Mouse (Mus musculus) CD4-positive, CD25-positive, alpha-beta regulatory T cell, adult 2 months (primary cell): ENCODE data around the gene H2-DMb1.

Experiments used
- DNase-seq: peaks from one replicate; pipeline ENCODE4 v3.0.0-alpha.2; 2012; ENCODE audit warnings: low read depth, low spot score

Gene H2-DMb1

DNA sequence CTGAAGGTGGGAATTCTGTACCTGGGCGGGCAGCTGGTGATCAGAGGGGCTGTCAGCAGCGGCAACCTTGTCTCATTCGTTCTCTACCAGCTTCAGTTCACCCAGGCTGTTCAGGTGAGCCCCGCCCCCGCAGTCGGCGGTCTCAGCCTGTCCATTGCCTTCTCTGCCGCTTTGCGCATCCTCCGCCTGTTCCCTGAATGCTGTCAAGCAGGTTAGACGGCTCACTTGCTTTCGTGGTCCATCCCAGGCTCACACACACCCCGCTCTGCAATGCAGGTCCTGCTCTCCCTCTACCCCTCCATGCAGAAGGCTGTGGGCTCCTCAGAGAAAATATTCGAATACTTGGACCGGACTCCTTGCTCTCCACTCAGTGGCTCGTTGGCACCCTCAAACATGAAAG is 40.0 kb downstream of the H2-DMb1 start:
- DNase-seq = no peak

- DNase-seq = no peak
These were observed 40.6 kb downstream of the H2-DMb1 start for GRCm38 (mm10) chr17:34193468-34193867.

DNA sequence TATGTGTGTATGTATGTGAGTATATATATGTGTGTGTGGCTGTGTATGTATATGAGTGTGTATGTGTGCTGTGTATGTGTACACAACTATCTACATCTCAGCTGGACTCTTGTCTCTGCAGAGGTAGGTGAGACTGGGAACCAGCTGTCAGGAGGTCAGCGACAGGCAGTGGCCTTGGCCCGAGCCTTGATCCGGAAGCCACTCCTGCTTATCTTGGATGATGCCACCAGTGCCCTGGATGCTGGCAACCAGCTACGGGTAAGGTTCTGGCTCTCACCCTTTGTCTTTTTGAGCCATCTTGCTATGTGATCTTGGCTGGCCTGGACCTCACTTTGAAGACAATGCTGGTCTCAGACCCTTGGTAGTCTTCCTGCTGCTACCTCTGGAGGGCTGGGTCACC is 41.9 kb downstream of the H2-DMb1 start:
- no peak for DNase-seq

- peak; percentile 83 for DNase-seq
These were observed 43.6 kb downstream of the H2-DMb1 start for GRCm38 (mm10) chr17:34196491-34196890.

DNA sequence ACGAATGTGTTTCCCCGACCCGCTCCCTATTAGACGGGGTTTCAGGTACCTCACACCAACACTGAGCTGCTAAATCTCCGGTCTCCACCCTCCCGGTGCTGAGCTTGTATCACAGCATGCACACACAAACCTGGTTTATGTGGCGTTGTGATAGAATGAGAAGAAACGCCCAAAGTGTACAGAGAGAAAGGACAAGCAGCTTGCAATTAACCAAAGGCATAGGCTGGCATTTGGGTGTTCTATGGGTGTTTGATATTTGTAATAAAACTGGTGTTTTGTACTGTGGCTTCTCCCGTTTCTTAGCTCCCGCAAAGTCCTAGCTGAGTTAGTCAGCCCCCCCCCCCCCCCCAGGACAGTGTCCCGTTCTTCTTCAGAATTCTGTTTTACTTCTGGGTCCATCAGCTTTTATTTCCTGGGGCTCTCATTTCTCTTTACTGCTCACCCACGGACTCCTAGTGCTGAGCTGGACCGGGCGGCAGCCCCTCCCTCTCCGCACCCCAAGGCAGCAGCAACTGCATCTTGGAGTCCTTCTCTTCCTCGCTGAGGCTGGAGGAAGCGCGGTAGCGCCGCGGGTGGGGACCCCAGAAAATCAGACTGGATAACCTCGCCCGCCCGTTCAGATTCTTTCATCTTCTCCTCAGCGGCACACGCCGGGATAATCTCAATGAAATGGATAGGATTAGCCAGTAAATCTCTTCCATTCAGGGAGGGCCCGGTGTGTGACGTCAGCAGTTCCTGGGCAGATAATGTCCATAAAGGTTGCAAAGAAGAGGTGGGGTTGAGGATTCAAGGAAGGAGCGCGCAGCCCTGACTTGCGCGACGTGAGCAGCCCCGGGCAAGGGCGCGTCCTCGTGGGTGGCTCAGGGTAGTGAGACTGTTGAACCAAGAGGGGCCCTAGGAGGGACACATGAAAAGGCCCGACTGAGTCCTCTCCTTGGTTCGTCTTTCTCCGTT is 44.3 kb downstream of the H2-DMb1 start, which contains the start of gene Psmb8:
Gene Psmb8 (plus strand): TSS at position 781 of the 954 bp plus-strand sequence.
- DNase-seq = peak; percentile 90

DNA sequence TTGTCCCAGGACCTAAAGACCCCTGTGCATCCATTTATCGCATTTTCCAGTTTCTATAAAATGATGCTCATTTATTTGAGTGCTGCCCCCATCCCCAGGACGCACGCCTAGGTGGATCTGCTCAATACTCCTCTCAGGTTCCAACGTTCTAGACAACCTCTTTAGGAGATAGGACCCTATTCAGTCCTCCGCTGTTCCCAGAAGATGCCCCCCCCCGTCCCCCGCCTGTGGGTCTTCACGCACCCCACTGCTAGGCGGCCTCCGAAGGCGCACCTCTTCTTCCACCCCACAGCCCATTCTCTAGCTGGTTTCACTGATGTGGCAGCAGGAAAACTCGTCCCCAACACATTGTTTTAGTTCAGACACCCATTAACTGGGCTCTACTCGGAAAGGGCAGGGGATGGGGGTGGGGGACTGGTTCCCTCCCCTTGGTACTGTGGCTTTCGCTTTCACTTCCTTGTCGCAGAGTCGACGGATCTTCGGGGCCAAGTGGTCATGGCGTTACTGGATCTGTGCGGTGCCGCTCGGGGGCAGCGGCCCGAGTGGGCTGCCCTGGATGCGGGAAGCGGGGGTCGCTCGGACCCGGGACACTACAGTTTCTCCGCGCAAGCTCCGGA is 45.1 kb downstream of the H2-DMb1 start:
- peak; percentile 88 for DNase-seq

DNA sequence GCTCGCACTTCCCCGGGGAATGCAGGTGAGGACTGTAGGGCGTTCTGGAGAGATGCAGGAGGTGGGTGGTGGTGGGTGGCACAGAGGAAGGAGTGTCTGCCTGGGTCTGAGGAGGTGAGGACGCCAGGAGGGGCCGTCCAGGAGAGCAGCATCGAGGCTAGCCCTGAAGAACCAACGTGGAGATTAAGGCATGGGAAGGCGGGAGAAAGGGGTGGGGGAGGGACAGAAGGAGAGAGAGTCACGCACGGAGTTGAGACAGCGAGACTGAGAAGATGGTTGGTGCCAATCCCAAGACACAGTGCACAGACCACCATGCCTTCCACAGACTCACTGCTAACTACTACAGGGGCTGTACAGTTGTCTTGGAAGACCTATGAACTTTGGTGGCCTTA is 45.6 kb downstream of the H2-DMb1 start:
- no peak for DNase-seq

GRCm38 (mm10) chr17:34199050-34199619 is 46.3 kb downstream of the H2-DMb1 start:
- no peak for DNase-seq

DNA sequence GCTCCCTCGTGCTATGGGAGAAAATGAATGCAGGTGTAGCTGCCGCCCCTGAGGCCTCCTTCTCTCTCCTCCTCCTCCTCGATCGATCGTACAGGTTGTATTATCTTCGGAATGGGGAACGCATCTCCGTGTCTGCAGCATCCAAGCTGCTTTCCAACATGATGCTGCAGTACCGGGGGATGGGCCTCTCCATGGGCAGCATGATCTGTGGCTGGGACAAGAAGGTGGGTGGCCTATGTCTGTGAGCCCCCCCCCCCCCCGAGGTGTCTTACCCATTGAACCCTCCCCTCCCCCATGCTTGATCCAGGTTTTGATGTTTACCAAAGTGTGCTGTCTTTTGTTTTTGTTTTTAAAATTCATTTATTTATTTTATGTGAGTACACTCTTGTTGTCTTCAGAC is 47.2 kb downstream of the H2-DMb1 start:
- DNase-seq = no peak

- DNase-seq = peak; percentile 45
These were observed 48.1 kb downstream of the H2-DMb1 start for GRCm38 (mm10) chr17:34200772-34201505.

DNA sequence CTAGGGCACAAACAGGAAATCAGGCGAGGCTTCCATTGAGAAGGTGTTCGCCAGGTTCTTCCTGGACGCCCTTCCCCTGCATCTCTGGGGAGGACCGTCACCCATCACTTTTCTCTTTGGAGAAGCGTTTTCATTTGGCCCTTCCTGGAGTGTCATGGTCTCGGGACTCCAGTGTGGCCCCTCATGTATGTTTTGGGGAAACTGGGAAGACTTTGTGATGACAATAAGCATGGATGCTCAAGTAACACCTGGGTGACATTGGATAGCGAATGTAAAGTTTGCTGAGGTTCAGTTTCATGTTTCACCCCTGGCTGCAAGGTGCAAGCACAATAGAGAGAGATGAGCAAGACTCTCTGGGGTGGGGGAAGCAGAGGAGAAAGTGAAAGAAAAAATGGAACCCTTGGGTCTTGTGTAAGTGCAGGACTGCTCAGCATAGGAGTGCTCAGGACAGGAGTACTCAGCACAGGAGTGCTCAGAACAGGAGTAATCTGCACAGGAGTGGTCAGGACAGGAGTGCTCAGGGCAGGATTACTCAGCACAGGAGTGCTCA is 48.7 kb downstream of the H2-DMb1 start:
- DNase-seq = peak; percentile 58

DNA sequence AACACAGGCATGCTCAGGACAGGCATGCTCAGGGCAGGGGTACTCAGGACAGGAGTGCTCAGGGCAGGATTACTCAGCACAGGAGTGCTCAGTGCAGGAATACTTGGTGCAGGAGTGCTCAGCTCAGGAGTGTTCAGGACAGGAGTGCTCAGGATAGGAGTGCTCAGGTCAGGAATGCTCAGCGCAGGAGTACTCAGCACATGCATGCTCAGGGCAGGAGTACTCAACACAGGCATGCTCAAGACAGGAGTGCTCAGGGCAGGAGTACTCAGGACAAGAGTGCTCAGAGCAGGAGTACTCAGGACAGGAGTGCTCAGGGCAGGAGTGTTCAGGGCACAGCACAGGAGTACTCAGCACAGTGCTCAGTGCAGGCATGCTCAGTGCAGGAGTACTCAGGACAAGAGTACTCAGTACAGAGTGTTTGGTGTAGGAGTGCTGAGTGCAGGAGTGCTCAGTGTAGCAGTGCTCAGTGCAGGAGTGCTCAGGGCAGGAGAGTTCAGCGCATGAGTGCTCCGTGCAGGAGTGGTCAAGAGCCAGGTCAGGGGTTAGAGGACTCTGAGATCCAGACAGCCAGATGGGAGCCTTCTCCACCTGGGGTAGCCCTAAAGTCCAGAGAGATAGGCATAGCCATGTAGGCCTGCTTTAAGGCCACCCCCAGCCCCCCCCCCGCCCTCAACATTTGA is 50.0 kb downstream of the H2-DMb1 start:
- DNase-seq = no peak

- DNase-seq = peak; percentile 73
These were observed 50.6 kb downstream of the H2-DMb1 start, which contains the start of gene Tap2 for GRCm38 (mm10) chr17:34203444-34203843. Gene Tap2 (plus strand): TSS chr17:34203527.

DNA sequence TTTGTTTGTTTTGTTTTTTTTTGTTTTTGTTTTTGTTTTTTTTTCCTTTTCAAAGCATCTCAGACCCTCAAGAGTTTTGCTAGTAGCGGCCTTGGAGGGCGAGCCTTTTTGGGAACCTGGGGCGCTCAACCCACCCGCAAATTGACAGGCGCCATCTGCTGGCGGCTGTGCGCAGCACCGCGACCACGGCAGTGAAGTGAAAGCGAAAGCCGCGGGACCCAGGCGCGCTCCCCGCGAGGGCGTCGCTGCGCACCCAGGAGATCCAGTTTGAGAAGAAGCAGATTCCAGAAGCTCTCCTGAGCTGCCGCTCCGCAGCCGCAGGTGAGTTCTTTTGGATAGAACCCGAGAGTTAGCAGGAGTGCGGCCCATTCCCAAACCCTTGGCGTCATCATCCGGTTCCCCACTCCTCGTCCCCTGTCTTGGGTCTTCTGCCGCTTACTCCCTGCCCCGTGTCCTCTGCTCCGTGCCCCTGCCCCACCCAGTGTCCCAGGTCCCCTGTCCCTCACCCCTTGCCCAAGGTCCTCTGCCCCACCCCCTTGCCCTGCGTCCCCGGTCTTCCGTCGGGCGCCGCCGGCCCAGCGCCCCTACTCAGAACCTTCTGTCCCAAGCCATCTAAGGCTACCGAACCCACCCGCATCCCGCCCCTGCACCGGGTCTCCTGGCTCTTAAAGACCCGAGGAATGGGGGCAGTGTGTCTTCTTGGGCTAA is 51.6 kb downstream of the H2-DMb1 start:
- DNase-seq = peak; percentile 95

GRCm38 (mm10) chr17:34205021-34205745 is 52.3 kb downstream of the H2-DMb1 start:
- peak; percentile 51 for DNase-seq

- DNase-seq = peak; percentile 77
These were observed 52.9 kb downstream of the H2-DMb1 start for GRCm38 (mm10) chr17:34205746-34206176.

DNA sequence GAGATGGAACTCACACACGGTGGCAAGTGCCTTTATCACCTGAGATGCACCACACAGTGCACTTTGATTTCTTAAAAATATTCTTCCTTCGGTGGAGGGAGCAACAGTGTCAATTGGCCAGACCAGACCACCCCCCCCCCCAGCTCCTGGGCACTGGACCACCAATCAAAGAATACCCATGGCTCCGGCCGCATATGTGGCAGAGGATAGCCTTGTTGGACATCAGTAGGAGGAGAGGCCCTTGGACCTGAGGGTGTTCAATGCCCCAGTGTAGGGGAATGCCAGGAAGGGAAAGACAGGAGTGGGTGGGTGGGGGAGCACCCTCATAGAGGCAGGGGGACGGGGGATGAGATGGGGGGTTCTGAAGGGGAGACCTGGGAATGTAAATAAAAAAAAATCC is 53.9 kb downstream of the H2-DMb1 start:
- DNase-seq = no peak

GRCm38 (mm10) chr17:34207456-34207855 is 54.6 kb downstream of the H2-DMb1 start:
- peak; percentile 63 for DNase-seq

DNA sequence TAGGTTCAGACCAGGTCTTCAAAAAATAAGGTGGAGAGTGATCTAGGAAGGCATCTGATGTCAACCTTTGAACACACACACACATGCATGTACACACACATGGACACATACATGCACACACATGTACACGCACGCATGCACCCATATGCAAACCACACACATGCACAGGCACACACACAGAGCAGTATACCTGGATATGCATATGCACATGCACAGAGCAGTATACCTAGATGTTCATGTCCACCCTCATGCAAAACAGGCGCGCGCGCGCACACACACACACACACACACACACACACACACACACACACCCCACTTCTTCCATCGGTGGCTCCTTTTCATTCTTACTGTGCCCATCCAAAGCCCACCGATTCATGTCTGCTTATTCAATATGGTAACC is 55.0 kb downstream of the H2-DMb1 start:
- DNase-seq = no peak
